Mouse (Mus musculus): Measurements from ENCODE around the gene Olfm2.
A peak's percentile ranks its signal among the peaks of the same experiment; 100 is the strongest.

The Olfm2 gene

GRCm38 (mm10) chr9:20746017-20746660 is at the start of gene Olfm2:
Gene Olfm2 (minus strand): TSS chr9:20746349.
- DNase-seq (ENCODE audit: low spot score in 2 of 2), result peak in 1 of 2 experiments; percentile 59

DNA sequence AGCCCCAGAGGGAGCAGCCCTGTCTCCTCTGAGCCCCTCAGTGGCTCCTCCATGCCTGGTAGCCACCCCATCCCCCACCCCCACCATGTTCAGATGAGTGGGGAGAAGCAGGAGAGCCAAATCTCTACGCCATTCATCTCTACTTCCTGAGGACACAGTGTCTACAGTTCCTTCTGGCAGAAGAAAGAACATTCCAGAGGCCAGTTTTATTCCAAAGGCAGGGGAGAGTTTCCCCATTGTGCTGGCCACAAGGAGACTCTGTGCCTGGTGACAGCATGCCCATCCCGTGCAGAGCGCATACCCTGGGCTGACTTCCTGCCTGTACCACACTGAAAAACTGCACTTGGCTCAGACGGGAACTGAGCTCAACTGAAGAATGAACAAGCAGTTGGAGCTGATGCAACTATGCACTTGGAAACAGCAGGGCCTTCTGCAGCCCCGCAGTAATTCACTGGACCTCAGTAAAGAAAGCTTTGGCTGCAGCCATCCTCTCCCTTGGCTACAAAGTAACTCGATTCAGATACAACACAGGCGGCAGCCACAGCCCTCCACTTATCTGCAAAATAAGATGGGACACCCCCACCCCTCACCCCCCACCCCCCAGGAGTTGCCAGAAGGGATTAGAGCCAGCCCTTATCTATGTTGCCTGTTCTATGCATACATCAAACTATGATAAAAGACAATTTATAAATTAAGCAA is 48.1 kb upstream of the Olfm2 start:
- DNase-seq (ENCODE audit: low spot score in 2 of 2), result peak; percentile 83 to 88

DNA sequence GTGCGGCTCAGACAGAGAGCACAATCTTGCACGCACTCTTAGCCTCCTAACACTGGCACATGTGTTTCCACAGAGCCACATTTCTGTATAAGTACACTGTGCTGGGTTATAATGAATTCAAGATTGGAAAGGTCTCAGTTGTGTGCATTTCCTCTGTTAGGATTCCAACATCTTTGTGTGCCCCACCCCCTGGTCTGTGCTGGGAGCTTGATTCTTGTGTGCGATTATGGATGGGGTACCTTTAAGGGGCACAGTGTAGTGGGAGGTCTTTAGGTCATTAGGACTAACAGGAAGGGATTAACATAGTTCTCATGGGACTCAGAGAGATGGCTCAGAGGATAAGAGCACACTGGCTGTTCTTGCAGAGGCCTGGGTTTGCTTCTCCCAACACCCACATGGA is 44.2 kb upstream of the Olfm2 start:
- DNase-seq (ENCODE audit: low spot score in 2 of 2), result no peak

- no peak for DNase-seq (ENCODE audit: low spot score in 2 of 2)
Measured at GRCm38 (mm10) chr9:20789651-20790050, 43.5 kb upstream of the Olfm2 start.

DNA sequence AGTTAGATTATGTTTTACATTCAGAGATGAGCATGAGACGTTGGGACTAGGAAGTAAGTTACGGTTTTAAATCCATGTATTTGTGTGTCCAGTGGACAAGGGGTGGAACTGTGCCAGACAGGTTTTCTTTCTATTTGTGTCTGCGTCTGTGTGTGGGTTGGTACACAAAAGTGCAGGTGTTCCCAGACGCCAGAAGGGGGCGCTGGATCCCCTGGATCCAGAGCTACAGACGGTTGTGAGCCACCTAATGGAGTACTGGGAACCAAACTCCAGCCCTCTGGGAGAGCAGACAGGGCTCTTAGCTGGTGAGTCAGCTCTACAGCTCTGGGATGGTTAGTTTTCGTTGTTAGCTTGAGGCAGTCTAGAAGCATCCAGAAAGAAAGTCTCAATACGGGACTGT is 41.8 kb upstream of the Olfm2 start:
- no peak for DNase-seq (ENCODE audit: low spot score in 2 of 2)

DNA sequence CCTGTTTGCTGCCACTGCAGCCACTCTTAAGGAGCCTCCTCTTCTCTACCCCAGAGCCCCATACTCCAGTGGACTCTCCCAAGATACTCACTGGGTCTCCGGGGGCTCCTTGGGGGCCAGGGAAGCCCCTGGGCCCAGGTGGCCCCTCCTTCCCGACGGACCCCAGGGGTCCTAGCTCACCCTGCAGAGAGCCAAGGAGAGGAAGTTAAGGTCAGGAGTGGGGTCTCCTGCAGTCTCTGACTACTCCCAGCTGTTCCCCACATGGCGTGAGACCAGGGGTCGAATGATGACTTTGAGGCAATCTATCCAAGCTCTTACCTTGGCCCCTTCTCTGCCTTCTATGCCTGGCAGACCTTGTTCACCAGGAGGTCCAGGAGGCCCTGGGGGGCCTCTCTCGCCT is 38.9 kb upstream of the Olfm2 start:
- DNase-seq (ENCODE audit: low spot score in 2 of 2), result no peak

GRCm38 (mm10) chr9:20781286-20781685 is 35.1 kb upstream of the Olfm2 start:
- DNase-seq (ENCODE audit: low spot score in 2 of 2), result no peak

DNA sequence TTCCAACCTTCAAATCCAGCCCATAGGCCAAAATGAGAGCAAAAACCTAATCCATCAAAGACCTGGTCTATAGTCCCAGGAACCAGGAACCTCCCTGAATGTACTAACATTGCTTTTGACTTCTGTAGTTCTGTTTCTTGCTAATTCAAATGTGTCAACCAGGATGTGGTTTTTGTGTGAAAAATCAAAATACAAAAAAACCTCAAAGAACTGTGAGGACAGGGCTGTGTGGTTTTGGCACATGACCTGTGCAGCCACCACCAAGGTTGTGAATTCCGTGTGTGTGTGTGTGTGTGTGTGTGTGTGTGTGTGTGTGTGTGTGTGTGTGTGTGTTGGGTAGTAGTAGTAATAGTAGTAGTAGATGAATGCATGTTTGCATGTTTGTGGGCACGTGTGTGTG is 19.1 kb upstream of the Olfm2 start:
- DNase-seq (ENCODE audit: low spot score in 2 of 2), result no peak

GRCm38 (mm10) chr9:20763099-20763498 is 16.9 kb upstream of the Olfm2 start:
- peak; percentile 45 to 47 for DNase-seq (ENCODE audit: low spot score in 2 of 2)

DNA sequence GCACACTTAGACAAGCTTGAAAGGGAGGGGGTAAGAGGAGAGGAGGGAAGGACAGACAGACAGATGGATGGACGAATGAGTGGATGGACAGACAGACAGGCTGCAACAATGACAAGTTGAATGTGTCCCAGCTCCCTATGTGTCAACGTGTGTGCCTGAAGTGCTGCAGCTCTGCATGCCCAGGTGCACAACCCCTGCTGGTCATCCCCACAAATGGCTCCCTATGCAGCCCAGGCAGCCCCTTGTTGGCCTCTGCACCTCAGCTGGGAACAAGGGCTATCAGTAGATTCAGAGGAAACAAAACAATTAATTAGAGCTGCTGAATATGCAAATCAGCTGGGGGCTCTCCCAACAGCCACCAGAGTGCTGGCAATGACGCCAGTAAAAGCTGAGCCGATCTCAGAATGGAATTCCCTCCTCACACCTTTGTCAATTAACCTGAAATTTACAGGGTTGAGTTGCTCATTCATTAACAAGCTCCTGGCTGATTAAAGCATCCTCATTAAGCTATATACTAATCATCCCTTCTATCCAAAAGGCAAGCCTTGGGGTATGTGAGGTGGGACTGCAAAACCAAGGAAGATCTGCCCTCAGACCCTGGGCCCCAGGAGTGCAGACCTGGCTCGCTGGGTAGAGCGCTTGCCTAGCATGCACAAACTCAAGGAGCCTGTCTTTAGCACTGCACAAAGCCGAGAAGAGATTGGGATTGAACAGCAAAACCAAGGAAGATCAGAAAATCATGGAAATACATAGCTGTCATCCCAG is 16.2 kb upstream of the Olfm2 start:
- peak in 1 of 2 experiments; percentile 26 for DNase-seq (ENCODE audit: low spot score in 2 of 2)

GRCm38 (mm10) chr9:20761388-20761787 is 15.2 kb upstream of the Olfm2 start:
- no peak for DNase-seq (ENCODE audit: low spot score in 2 of 2)

DNA sequence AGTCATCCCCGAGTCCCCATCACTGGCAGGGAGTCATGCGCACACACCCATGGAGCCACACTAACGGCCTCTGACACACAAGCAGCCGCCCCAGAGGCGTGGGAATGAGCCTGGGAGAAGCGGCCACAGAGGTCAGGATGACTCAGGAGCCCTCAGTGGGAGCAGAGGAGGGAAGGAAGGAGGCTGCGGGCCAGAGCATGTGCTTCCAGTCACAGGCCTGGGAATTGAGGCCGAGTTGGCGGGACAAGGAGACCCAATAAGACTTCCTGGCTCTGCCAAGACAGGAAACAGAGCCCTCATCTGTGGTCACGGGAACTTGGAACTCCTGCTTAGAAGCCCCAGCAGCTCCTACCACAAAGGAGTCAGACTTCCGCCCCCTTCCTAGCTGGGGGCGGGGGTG is 14.7 kb upstream of the Olfm2 start:
- peak; percentile 43 to 44 for DNase-seq (ENCODE audit: low spot score in 2 of 2)

- no peak for DNase-seq (ENCODE audit: low spot score in 2 of 2)
Measured at GRCm38 (mm10) chr9:20758896-20759295, 12.7 kb upstream of the Olfm2 start.

GRCm38 (mm10) chr9:20758243-20758642 is 12.1 kb upstream of the Olfm2 start:
- no peak for DNase-seq (ENCODE audit: low spot score in 2 of 2)

GRCm38 (mm10) chr9:20757087-20757955 is 11.2 kb upstream of the Olfm2 start:
- DNase-seq (ENCODE audit: low spot score in 2 of 2), result peak in 1 of 2 experiments; percentile 62

- no peak for DNase-seq (ENCODE audit: low spot score in 2 of 2)
Measured at GRCm38 (mm10) chr9:20756081-20756700, 10.0 kb upstream of the Olfm2 start.

- no peak for DNase-seq (ENCODE audit: low spot score in 2 of 2)
Measured at GRCm38 (mm10) chr9:20754335-20754734, 8.2 kb upstream of the Olfm2 start.

DNA sequence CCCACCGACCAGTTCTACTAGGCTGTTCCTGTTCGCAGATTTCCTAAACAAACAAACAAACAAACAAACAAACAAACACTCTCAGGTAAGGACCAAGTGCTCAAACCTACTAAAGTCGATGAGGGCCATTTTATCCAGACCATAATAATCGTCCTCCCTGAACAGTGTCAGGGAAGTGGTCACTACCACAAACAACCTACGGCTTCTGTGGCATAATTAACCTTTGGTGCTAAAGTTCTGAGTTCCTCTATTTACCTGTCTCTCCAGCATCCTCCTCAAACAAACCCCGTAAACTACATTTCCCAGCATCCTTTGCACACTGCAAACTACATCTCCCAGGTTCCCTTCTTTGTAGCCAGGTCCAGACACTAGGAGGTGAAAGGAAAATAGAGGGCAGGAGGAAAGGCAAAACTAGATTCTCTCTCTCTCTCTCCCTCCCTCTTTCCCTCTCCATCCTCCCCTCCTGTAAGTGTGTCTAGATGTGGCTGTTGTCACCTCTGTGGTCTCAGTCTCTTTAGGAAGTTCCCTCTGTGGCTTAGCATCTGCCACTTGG is 5.4 kb upstream of the Olfm2 start:
- DNase-seq (ENCODE audit: low spot score in 2 of 2), result no peak

GRCm38 (mm10) chr9:20749213-20749612 is 3.1 kb upstream of the Olfm2 start:
- DNase-seq (ENCODE audit: low spot score in 2 of 2), result no peak

GRCm38 (mm10) chr9:20748540-20748939 is 2.4 kb upstream of the Olfm2 start:
- DNase-seq (ENCODE audit: low spot score in 2 of 2), result no peak

DNA sequence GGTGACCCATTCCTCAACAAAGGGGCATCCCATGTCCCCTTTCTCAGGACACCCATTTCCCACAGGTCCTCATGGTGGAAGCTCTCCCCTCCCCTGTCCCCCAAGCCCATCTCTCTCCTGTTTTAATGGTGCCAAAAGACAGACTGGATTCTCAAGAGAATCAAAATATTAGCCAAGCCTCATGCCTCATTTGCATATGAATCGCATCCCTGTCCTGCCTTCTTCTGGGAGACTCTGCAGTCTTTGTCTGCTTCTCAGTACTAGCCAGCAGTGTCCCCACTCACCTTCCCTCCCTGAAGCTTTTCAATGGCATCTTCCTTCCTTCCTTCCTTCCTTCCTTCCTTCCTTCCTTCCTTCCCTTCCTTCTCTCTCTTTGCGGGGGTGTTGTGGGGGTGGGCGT is 1.5 kb upstream of the Olfm2 start:
- DNase-seq (ENCODE audit: low spot score in 2 of 2), result no peak

All from right cerebral cortex, postnatal 10 days (tissue).